Mouse (Mus musculus) ZHBTc4 (cell line): ENCODE results near the gene Ror1.

Source experiments
- DNase-seq: peaks from one replicate; pipeline ENCODE4 v3.0.0-alpha.2; 2011; ENCODE audit warnings: low read depth, low spot score

The Ror1 gene

GRCm38 (mm10) chr4:100211331-100211730, 115.7 kb downstream of the Ror1 start:
- DNase-seq, result no peak

DNA sequence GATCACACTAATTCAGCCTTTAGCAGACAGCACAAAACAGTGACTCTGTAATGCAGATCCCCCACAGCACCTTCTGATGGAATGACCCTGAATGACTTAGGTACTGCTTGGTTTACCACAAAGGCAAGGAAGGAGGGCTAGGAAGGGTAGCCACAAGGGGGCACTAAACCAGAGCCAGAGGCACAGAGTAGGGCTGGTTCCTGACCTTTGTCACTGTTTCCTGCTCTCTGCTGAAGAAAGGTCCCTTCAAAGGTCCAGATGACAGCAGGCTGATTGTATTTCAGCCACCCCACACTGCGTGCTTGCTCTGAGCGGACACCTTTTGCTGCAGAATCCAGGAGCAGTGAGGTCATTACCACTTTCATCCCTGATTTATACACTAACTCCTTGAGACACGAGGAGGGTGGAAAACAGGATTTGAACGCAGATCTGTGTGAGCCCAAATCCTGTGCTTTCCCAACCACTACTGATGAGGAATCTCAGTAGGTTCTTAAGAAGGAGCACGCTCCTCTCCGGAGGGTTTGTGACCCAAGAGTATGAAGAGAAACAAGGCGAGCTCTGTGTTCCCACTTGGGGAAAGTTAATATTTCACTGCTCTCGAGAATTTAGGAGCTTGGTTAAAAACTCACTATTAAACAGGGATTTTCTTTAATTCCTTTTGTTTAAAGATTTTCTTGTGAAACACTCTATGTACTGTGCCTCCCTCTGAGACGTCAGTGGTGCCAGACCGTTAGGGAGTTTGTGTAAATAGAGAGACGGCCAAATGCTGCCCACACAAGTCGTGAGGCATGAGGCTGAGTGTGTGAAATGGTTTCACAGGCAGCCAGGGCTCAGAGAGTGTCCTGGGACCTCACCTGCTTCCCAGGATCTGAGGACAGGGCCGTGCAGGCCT, 119.0 kb downstream of the Ror1 start:
- peak; percentile 75 for DNase-seq

DNA sequence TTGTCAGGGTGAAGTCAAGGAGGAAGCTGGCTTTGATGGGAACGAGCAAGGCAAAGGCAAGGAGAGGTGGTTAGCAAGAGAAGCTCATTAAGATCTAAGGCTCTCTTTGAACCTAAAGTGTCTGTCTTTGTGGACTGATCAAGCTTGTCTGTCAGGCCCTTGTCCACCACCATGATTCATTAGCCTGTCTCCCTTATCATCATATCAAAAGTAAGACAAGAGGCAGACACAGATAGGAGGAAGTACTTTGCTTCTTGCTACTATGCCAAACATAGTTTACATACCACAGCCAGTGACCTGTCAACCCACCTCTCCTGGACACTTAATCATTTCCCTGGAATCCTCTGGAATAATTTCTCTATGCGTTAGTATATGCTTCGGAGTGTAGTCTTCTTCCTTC, 121.0 kb downstream of the Ror1 start:
- DNase-seq, result no peak

DNA sequence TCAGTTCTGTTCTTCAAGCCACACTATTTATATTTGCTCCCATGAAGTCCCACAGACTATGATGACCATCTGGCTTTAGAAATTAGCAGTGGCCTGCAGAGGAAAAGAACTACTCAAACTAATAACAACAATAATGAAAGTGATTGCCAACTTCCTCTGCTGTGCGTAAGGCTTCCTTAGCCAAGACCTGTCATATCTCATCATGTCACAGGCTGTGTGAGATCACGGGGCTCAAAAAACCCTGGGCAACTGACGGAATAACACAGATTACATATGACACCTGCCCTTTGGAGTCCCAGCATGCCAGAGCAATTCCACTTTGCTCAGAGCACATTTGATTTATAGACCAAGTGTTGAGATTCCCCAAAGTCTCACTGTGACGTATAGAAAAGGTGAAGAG, 123.4 kb downstream of the Ror1 start:
- DNase-seq, result no peak

- no peak for DNase-seq
Measured at GRCm38 (mm10) chr4:100219599-100219998, 124.0 kb downstream of the Ror1 start.

- DNase-seq, result no peak
Measured at GRCm38 (mm10) chr4:100221978-100222737, 126.6 kb downstream of the Ror1 start.

DNA sequence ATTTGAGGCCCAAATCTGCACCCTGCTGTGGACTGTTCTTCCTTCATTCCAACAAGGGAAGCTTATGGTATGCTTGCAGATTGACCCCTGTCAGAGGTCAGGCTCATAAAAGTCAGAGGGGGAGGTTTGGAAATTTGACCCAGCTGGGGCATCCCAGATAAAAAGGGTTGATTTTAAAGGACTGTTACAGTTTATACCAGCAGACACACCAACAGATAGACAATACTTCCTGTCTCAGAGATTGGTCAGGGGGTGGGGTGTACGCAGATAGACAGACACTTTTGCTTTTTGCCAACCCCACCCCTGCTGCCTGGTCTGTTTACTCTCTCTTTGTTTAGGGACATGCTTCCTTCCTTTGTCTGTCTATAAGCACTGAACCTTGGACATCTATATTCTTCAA, 127.9 kb downstream of the Ror1 start:
- DNase-seq, result peak; percentile 41

DNA sequence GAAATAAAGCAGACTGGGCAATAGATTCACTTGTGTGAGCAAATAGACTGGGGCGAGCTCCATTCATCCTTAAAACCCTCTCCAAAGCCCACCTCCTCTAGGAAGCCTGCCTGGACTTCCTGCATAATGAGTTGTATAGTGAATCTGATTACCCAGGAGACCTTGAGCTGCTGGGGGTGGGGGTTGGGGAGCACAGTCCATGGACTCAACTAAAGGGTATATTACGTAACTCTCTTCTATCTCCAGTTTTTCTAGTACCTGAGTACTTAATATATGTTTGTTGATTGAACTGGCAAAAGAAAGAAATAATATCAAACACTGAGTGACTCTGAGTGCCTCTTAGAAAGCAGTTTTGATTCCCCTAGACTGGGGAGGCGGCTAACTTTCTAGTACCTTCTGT, 128.4 kb downstream of the Ror1 start:
- no peak for DNase-seq

DNA sequence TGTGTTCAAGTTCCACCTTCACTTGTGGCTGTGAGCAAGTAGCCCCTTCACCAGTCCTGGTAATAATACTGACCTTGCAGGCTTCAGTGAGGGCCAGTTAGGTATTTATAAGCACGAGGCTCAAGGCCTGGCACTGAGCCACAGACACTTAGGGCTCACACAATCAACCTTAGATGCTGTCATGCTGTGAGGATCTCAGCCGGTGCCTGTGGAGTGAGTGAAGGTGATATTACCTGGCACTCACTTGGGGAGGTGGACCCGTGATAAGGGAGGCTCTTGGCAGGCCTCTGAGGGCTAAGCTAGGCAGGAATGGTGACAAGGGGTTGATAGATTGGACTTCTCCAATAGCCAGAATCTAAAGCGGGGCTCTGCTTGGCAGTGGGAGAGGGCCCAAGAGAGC, 131.0 kb downstream of the Ror1 start:
- no peak for DNase-seq

DNA sequence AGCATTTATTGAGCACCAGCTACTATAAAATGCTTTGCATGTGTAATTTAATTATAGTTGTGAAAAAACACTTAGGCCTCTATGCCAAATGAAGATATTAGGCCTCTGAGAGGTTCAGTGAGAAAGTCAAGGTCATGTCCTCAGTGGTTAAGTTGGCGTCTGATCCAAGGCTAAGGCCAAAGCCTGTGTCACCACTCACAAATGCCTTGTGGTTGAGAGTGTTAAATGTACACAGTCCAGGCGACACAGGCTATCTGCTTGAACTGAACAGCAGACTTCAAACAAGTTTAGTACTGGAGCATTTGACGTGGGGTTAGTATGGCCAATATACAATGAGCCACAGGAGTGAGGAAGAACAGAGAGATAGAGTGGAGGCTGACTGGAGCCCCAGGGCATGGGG, 132.5 kb downstream of the Ror1 start:
- no peak for DNase-seq

GRCm38 (mm10) chr4:100230245-100230644, 134.7 kb downstream of the Ror1 start:
- DNase-seq, result no peak

- DNase-seq, result no peak
Measured at GRCm38 (mm10) chr4:100230963-100231362, 135.4 kb downstream of the Ror1 start.

DNA sequence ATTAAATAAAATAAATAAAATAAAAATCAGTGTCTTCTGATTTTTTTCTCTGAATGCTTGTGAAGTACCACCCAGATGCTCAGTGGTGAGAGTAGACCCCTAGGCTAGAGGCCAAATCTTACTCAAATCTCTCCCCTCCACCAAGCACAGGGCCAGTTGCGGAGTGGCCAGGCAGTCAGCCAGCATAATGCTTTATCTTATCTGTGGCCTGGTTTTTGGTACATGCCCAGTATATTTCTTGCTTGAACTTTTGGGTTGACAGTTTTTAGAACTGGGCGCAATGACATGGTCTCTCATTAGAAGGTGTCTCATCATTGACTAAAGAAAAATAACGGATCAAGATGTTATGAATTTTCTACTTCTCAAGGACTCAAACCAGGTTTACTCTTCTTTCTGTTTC, 136.3 kb downstream of the Ror1 start:
- DNase-seq, result no peak

GRCm38 (mm10) chr4:100232541-100232940, 136.9 kb downstream of the Ror1 start:
- no peak for DNase-seq

GRCm38 (mm10) chr4:100233770-100234169, 138.2 kb downstream of the Ror1 start:
- no peak for DNase-seq

DNA sequence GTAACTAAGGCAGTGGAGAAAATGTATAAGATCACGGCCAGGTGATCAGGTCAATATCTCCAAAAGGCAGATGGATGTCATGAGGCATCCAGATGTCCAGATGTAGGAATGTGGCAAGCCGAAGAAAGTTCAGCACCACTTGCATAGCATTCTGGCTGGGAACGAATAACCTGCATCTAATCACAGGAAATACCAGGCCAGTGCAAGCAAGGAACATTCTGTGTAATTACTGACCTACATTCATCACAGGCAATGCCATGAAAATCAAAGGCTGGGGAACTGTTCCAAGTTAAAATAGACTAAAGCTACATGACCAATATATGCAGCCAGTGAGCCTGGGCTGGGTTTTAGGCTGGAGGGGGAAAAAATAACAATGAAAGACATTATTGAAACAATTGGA, 140.7 kb downstream of the Ror1 start:
- no peak for DNase-seq

- no peak for DNase-seq
Measured at GRCm38 (mm10) chr4:100242061-100242756, 146.6 kb downstream of the Ror1 start.

DNA sequence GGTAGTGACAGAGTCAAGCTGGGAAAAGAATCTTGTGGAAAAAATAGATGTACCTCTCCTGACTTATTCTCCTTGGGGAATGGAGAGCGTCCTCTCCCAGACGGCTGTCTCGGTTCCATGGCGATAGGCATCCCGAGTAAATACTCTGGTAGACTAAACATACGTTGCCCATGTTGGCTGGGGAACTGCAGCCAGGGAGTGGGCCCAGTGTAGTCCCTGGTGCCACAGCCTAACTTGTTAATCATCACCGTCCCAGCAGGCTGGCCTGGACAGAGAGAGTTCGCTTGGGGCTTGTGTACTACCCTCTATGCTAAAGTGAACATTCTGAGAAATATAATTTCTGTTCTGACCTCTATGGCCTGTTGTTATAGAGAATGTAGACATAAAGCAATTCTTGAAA, 148.7 kb downstream of the Ror1 start:
- DNase-seq, result no peak

GRCm38 (mm10) chr4:100244701-100245100, 149.1 kb downstream of the Ror1 start:
- DNase-seq, result no peak

- no peak for DNase-seq
Measured at GRCm38 (mm10) chr4:100247826-100248225, 152.2 kb downstream of the Ror1 start.

GRCm38 (mm10) chr4:100248273-100248672, 152.7 kb downstream of the Ror1 start:
- DNase-seq, result no peak

DNA sequence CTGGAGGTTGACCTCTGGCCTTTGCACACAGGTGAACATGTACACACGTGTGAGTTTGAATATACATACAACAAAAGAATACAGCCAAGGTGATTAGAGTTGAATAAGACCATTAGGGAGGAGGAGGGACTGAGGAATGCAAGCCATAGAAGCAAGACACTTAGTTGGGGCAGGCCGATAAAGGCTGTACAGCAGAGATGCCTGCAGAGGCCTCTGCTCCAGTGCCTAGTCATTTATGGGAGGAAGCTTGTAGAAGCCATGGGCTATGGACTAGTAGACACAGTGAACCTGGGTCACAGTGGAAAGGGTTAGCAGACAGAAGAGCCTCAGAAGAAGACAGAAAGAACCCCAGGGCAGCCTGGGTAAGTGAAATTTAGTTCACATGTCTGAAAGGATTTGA, 155.7 kb downstream of the Ror1 start:
- no peak for DNase-seq
